Mouse (Mus musculus): ENCODE data around the gene Agap2.
"Not testable (repeated sequence)": the region's sequence is repeated elsewhere in the genome, so short reads cannot be mapped to it uniquely, and the experiment has no call there.

GRCm38 (mm10) chr10:127062101-127062500 is 13.0 kb upstream of the Agap2 start:
- TF ChIP-seq CTCF (conservative IDR thresholded peaks at IDR 0.05; ENCODE audit: insufficient read depth, insufficient read length, low read depth, low read length); POLR2A (IDR thresholded peaks at IDR 0.05; ENCODE audit: low read depth, low read length): not testable (repeated sequence)

Data from kidney, adult 2 months (tissue).